Mouse (Mus musculus) forebrain, embryonic 10.5 days (tissue): ENCODE results near the gene Olfr945. TPM values are rescaled to one million over a fixed set of nuclear protein-coding genes. Genes with fewer than 3 reads are reported as not detected.

Source experiments
- DNase-seq: peaks from one replicate; pipeline ENCODE4 v3.0.0-alpha.2; 2017; ENCODE audit warnings: low spot score; ENCODE audit errors: extremely low spot score
- H3K27ac ChIP-seq: fragments of 300-500 bp; sonication (generic); 2 replicates; pipeline ENCODE4 v1.5.1; 2016; ENCODE audit warnings: mild to moderate bottlenecking
- H3K27me3 ChIP-seq: fragments of 300-500 bp; sonication (generic); 2 replicates; pipeline ENCODE4 v1.6.1; 2016; ENCODE audit warnings: mild to moderate bottlenecking; ENCODE audit not compliant: poor library complexity, severe bottlenecking
- H3K36me3 ChIP-seq: fragments of 300-500 bp; sonication (generic); replicated peaks from 2 replicates; pipeline ENCODE4 v1.6.1; 2016; ENCODE audit warnings: mild to moderate bottlenecking, moderate library complexity
- H3K4me1 ChIP-seq: fragments of 300-500 bp; sonication (generic); 2 replicates; pipeline ENCODE4 v1.6.1; 2016
- H3K4me3 ChIP-seq: fragments of 300-500 bp; sonication (generic); 2 replicates; pipeline ENCODE4 v1.5.1; 2016; ENCODE audit warnings: mild to moderate bottlenecking, moderate library complexity
- H3K9me3 ChIP-seq: fragments of 300-500 bp; sonication (generic); 2 replicates; pipeline ENCODE4 v1.6.1; 2016; ENCODE audit warnings: mild to moderate bottlenecking, moderate library complexity
- WGBS: fragments of 180-500 bp; shearing (Covaris S2); methylation state at CpG from one replicate; pipeline ENCODE4 v1.1.7; 2016; 5-methylcytosine and 5-hydroxymethylcytosine counted together
- polyA plus RNA-seq: library from polyadenylated mRNA; unstranded; fragments of >200 nt; fragmentation: Nextera tagmentation; extraction: Ambion mirVana; gene quantifications from 2 replicates; pipeline ENCODE4 v1.2.1, GENCODE M21; 2016

The Olfr945 gene
- not detected in 2 replicates for polyA plus RNA-seq

DNA sequence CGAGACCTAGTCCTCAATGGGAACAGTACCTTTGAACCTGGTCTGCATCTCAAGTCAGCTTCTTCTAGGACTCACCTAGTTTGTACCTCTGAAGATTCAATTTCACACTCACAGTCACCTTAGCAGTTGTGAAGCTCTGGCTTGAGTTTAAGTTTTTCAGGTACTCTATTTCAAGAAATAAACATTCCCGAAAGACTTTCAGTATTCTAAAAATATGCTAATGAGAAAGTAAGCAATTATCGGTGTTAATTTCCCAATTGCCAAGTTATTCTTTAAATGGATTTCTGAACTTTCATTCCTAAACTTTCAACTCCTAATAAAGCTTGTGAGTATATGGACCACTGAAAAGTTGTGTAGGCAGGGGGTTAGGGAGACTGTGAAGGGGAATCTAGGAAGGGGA, at the start of gene Olfr945:
Gene Olfr945 (minus strand): TSS at position 101 of the 400 bp plus-strand sequence.
- Histone ChIP-seq H3K36me3 (no peaks in the 10 kb centered on the region), H3K27ac (no peak within 1 kb of the TSS), H3K9me3 (no peaks in the 10 kb centered on the region), H3K27me3 (no peaks in the 10 kb centered on the region), H3K4me3 (no peak within 1 kb of the TSS), H3K4me1 (no peaks in the 10 kb centered on the region)
- 89% methylated on average over 3 of the region's 3 CpGs for WGBS
- no peak for DNase-seq

DNA sequence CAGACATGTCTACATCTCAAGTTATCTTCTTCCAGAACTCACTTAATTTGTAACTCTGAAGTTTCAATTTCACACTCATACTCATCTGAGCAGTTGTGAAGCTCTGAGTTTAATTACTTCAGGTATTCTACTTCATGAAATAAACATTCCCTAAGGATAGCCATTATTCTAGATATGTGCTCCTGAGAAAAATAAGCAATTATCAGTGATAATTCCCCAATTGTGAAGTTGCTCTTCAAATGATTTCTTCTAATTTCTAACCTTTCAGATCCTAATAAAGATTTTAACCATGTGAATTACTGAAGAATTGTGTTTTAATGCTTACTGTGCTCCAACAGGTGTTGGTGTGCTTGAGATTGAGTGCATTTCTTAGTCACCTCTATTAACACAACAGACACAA, 49.3 kb upstream of the Olfr945 start, which contains the start of gene Olfr948:
Gene Olfr948 (minus strand): TSS at position 101 of the 400 bp plus-strand sequence.
- Histone ChIP-seq H3K9me3 (no peaks in the 10 kb centered on the region; the same call in 1 of the 2 replicates), H3K4me1 (no peaks in the 10 kb centered on the region), H3K36me3 (no peaks in the 10 kb centered on the region), H3K4me3 (no peak within 1 kb of the TSS), H3K27ac (no peak within 1 kb of the TSS), H3K27me3 (no peaks in the 10 kb centered on the region)
- DNase-seq, result no peak

DNA sequence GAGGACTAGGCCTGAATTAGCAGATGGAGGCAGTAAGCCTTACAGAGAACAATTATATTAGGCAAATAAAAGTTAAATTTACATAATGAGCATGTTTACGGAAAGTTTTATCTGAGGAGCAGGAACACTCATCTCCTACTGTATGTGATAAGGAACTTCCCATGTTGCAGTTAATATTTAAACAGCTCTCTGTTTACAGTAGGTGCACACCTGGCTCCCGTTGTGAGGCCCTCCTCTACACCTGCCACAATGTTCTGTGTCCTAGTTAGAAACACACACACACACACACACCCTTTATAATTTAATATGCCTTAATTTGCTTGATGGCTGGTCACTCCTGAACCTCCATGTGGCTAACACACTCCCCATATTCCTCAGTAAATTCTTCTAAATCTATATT, 10.5 kb upstream of the Olfr945 start:
- Histone ChIP-seq H3K36me3 (no peaks in the 10 kb centered on the region), H3K4me1 (no peaks in the 10 kb centered on the region), H3K9me3 (no peaks in the 10 kb centered on the region), H3K27me3 (no peaks in the 10 kb centered on the region), H3K27ac (no peak overlapping the region), H3K4me3 (no peak overlapping the region)
- no peak for DNase-seq
- 86% methylated on average over 2 of the region's 2 CpGs for WGBS

DNA sequence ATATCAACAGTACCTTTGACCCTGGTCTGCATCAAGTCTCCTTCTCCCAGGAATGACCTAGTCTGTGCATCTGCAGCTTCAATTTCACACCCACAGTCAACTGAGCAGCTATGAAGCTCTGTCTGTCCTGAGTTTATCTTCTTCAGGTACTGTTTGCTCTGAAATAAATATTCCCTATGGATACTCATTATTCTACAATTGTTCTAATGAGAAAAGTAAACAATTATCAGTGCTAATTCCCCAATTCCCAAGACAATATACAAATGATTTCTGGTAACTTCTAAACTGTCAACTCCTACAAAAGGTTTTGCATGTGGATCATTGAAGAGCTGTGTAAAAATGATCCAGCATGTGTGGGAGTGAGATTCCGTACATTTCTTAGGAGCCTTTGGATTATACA, 26.7 kb downstream of the Olfr945 start, which contains the start of gene Olfr1537:
Gene Olfr1537 (minus strand): TSS at position 101 of the 400 bp plus-strand sequence.
- Histone ChIP-seq H3K9me3 (no peaks in the 10 kb centered on the region), H3K4me1 (no peaks in the 10 kb centered on the region), H3K27me3 (no peaks in the 10 kb centered on the region), H3K4me3 (no peak within 1 kb of the TSS), H3K27ac (no peak within 1 kb of the TSS), H3K36me3 (no peaks in the 10 kb centered on the region)
- DNase-seq, result no peak
- WGBS, result 93% methylated on average over 1 of the region's 1 CpGs

Other genes starting within 250 kb of the Olfr945 start
- gene Olfr937, start 211.9 kb downstream of the Olfr945 start, polyA plus RNA-seq, result not detected in 2 replicates
- gene Olfr938, start 197.9 kb downstream of the Olfr945 start, polyA plus RNA-seq, result not detected in 2 replicates
- not detected in 2 replicates for gene Olfr27, start 148.7 kb downstream of the Olfr945 start, polyA plus RNA-seq
- gene Olfr943, start 110.5 kb downstream of the Olfr945 start, polyA plus RNA-seq, result not detected in 2 replicates
- not detected in 2 replicates for gene Olfr944, start 74.9 kb downstream of the Olfr945 start, polyA plus RNA-seq
- gene Olfr1537, start 26.8 kb downstream of the Olfr945 start, polyA plus RNA-seq, result not detected in 2 replicates
- not detected in 2 replicates for gene Olfr948, start 49.2 kb upstream of the Olfr945 start, polyA plus RNA-seq
- not detected in 2 replicates for gene Olfr951, start 110.6 kb upstream of the Olfr945 start, polyA plus RNA-seq
- not detected in 2 replicates for gene Olfr952, start 150.3 kb upstream of the Olfr945 start, polyA plus RNA-seq
- not detected in 2 replicates for gene Olfr954, start 179.9 kb upstream of the Olfr945 start, polyA plus RNA-seq
- not detected in 2 replicates for gene Olfr955, start 195.1 kb upstream of the Olfr945 start, polyA plus RNA-seq
- not detected in 2 replicates for gene Olfr44, start 217.2 kb upstream of the Olfr945 start, polyA plus RNA-seq
- not detected in 2 replicates for gene Olfr957, start 239.0 kb upstream of the Olfr945 start, polyA plus RNA-seq